Mouse (Mus musculus): Measurements from ENCODE around the gene Klk1b22. TPM values are rescaled to one million over a fixed set of nuclear protein-coding genes. Genes with fewer than 3 reads are reported as not detected.

Klk1b22 gene
- not detected in 2 replicates for polyA plus RNA-seq (2012; rRNA removed)

DNA sequence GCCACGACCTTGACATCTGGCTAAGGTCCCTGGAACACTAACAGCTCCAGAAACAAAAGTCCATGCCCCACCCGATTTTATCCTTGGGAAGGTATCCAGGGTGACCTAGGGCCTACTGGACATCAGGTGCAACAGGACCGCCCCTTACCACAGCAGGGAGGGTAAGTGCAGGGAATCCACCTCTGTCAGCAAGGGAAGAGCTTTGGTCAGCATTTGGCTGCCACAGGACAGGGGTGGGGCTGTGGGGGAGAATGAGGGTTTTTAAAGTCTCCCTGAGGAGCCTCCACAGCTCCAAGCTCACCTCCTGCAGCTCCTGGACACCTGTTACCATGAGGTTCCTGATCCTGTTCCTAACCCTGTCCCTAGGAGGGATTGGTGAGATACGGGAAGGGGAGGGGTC lies at the start of gene Klk1b22:
Klk1b22 (plus strand) TSS at position 301 of the 400 bp plus-strand sequence.

GRCm38 (mm10) chr7:44102028-44102427 lies 10.4 kb upstream of the Klk1b22 start, which contains the start of gene Klk1b21:
Gene Klk1b21, plus strand, starts transcription at chr7:44102328.

GRCm38 (mm10) chr7:44136467-44136866 lies 24.0 kb downstream of the Klk1b22 start, which contains the start of gene Klk1b16:
Gene Klk1b16, plus strand, starts transcription at chr7:44136767.

Other genes with a start within 250 kb of the Klk1b22 start
- gene Klk4, start 231.5 kb upstream of the Klk1b22 start, polyA plus RNA-seq (2012; rRNA removed), result 0.18 and 0.59 TPM in 2 replicates
- not detected in 2 replicates for gene Klk15, start 178.9 kb upstream of the Klk1b22 start, polyA plus RNA-seq (2012; rRNA removed)
- gene Klk1b8, start 162.0 kb upstream of the Klk1b22 start, polyA plus RNA-seq (2012; rRNA removed), result not detected in 2 replicates
- not detected in 2 replicates for gene Klk1b1, start 145.9 kb upstream of the Klk1b22 start, polyA plus RNA-seq (2012; rRNA removed)
- not detected in 2 replicates for gene Klk1b9, start 136.6 kb upstream of the Klk1b22 start, polyA plus RNA-seq (2012; rRNA removed)
- gene Klk1b11, start 116.8 kb upstream of the Klk1b22 start, polyA plus RNA-seq (2012; rRNA removed), result not detected in 2 replicates
- gene Klk1b26, start 100.5 kb upstream of the Klk1b22 start, polyA plus RNA-seq (2012; rRNA removed), result 0.08 TPM in 1 of 2 replicates, not detected in the other
- 0.07 TPM in 1 of 2 replicates, not detected in the other for gene Klk1b27, start 60.4 kb upstream of the Klk1b22 start, polyA plus RNA-seq (2012; rRNA removed)
- not detected in 2 replicates for gene Klk1b21, start 10.3 kb upstream of the Klk1b22 start, polyA plus RNA-seq (2012; rRNA removed)
- 0.05 TPM in 1 of 2 replicates, not detected in the other for gene Klk1b16, start 24.1 kb downstream of the Klk1b22 start, polyA plus RNA-seq (2012; rRNA removed)
- gene Klk1b24, start 75.6 kb downstream of the Klk1b22 start, polyA plus RNA-seq (2012; rRNA removed), result not detected in 2 replicates
- gene Klk1b3, start 85.5 kb downstream of the Klk1b22 start, polyA plus RNA-seq (2012; rRNA removed), result not detected in 2 replicates
- gene Klk1b4, start 94.8 kb downstream of the Klk1b22 start, polyA plus RNA-seq (2012; rRNA removed), result not detected in 2 replicates
- gene Klk1b5, start 103.3 kb downstream of the Klk1b22 start, polyA plus RNA-seq (2012; rRNA removed), result not detected in 2 replicates
- not detected in 2 replicates for gene Klk1, start 112.7 kb downstream of the Klk1b22 start, polyA plus RNA-seq (2012; rRNA removed)
- gene Gm36864, start 123.5 kb downstream of the Klk1b22 start, polyA plus RNA-seq (2012; rRNA removed), result not detected in 2 replicates
- 1.3 and 1.7 TPM in 2 replicates for gene 1700028J19Rik, start 134.0 kb downstream of the Klk1b22 start, polyA plus RNA-seq (2012; rRNA removed)
- 296 and 311 TPM in 2 replicates for gene 2410002F23Rik, start 134.0 kb downstream of the Klk1b22 start, polyA plus RNA-seq (2012; rRNA removed)
- gene Acp4, start 144.7 kb downstream of the Klk1b22 start, polyA plus RNA-seq (2012; rRNA removed), result not detected in 2 replicates
- not detected in 2 replicates for gene Gm15517, start 148.8 kb downstream of the Klk1b22 start, polyA plus RNA-seq (2012; rRNA removed)
- 2.7 and 7.5 TPM in 2 replicates for gene Clec11a, start 194.2 kb downstream of the Klk1b22 start, polyA plus RNA-seq (2012; rRNA removed)
- 23.2 and 35.2 TPM in 2 replicates for gene Shank1, start 197.6 kb downstream of the Klk1b22 start, polyA plus RNA-seq (2012; rRNA removed)

All from central nervous system, embryonic 18 days (tissue).